Mouse (Mus musculus) bone marrow, adult 2 months (tissue): ENCODE measurements around the gene Syt9.
A peak's percentile ranks its signal among the peaks of the same experiment; 100 is the strongest.

Experiments used
- CTCF ChIP-seq: fragments of 200-500 bp; IDR thresholded peaks from 2 replicates; pipeline ENCODE4 v1.5.1; 2011; ENCODE audit warnings: low read length, control low read depth; ENCODE audit not compliant: control insufficient read depth, insufficient read depth
- POLR2A ChIP-seq: fragments of 200-500 bp; IDR thresholded peaks from 2 replicates; pipeline ENCODE4 v1.6.1; 2011; ENCODE audit warnings: low read depth, mild to moderate bottlenecking, control low read depth, low read length, borderline replicate concordance; ENCODE audit not compliant: control insufficient read depth

DNA sequence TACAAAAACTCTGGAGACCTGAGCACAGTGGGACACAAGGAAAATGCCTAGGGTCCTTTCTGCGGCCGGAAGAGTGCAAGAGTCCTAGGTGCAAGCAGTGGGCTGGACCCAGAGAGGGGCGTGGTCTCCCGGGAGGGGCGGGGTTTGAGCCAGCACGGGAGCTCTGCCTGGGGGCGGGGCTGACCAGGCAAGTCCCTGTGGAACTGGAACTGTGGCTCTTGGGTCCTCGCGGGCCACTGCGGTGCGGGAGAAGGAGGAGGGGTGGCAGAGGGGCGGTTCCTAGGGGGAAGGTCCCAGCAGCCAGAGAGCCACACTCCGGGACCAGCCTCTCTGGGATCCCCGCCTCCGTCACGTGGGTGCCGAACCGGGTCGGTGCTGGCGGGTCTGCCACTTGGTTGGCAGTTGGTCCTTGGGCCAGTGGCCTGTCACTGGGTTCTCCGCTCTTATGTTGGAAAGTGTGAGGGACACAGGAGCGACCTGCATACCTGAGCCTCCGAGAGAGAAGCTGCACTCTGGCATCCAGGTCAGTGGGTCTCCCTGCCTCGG is 224.4 kb downstream of the Syt9 start, which contains the start of gene Ppfibp2:
- TF ChIP-seq CTCF (no peak), POLR2A (peak; percentile 42; the same call in 1 of the 2 replicates)
